ENCODE assay signal across 19 mouse cellular contexts in genomic region chr4:75264219-75264618, GRCm38 (mm10). TPM values are rescaled to one million over a fixed set of nuclear protein-coding genes. Genes with fewer than 3 reads are reported as not detected.
A peak's percentile ranks its signal among the peaks of the same experiment; 100 is the strongest.
DNase-seq lines count a peak whose midpoint lies in the region; ATAC-seq and TF ChIP-seq lines count a peak whose summit lies in the region.
"Had no signal": no experiment of that assay in that cellular context is flagged by ENCODE, and none has a peak within 500 bp of the region (broad histone marks: within the 10 kb centered on the region; RNA-seq: fewer than 3 reads in every experiment).

No protein-coding gene starts in this region.

- H3K27ac ChIP-seq in MEL (ENCODE audit: control insufficient read depth, low read depth, low read length), result no peak overlapping the region
- H3K27ac ChIP-seq in heart, embryonic 10.5 days, result no peak overlapping the region
- H3K27ac ChIP-seq in forebrain, embryonic 12.5 days, result no peak overlapping the region
- H3K27ac ChIP-seq: embryonic facial prominence, embryonic 10.5 days; embryonic facial prominence, embryonic 12.5 days; forebrain, embryonic 15.5 days had no signal

- no peaks in the 10 kb centered on the region for H3K79me2 ChIP-seq in MEL (ENCODE audit: control insufficient read depth, insufficient read depth, low read length, poor library complexity)

- H3K4me3 ChIP-seq in MEL (ENCODE audit: control insufficient read depth in 1 of 2, insufficient read depth in 1 of 2, low read depth in 2 of 2, low read length in 2 of 2), result no peak overlapping the region
- no peak overlapping the region for H3K4me3 ChIP-seq in heart, embryonic 10.5 days
- H3K4me3 ChIP-seq in forebrain, embryonic 12.5 days (replicated peaks), result no peak overlapping the region
- H3K4me3 ChIP-seq: embryonic facial prominence, embryonic 10.5 days; embryonic facial prominence, embryonic 12.5 days; forebrain, embryonic 15.5 days had no signal

- no peak for TF ChIP-seq POLR2A in MEL (IDR thresholded peaks at IDR 0.05; ENCODE audit: control insufficient read depth in 1 of 2, insufficient read depth in 1 of 2, low read depth in 1 of 2, low read length in 2 of 2, poor library complexity in 1 of 2)

- TF ChIP-seq CTCF in MEL (IDR thresholded peaks at IDR 0.05 in 2 of 3, conservative IDR thresholded peaks at IDR 0.05 in 1 of 3; ENCODE audit: control insufficient read depth in 1 of 3, insufficient read depth in 1 of 3, low read depth in 2 of 3, low read length in 3 of 3, poor library complexity in 1 of 3, severe bottlenecking in 1 of 3), result no peak

- 85% methylated on average over 2 of the region's 2 CpGs for WGBS in heart, embryonic 10.5 days
- 90% methylated on average over 2 of the region's 2 CpGs for WGBS in forebrain, embryonic 12.5 days

- TF ChIP-seq RAD21 in MEL (IDR thresholded peaks at IDR 0.05; ENCODE audit: low read depth, low read length), result no peak

- ATAC-seq in granulocyte monocyte progenitor cell, adult 5-6 weeks (replicated peaks; ENCODE audit: poor library complexity, severe bottlenecking), result peak; percentile 68
- peak; percentile 23; the same call in 1 of the 2 replicates for ATAC-seq in megakaryocyte progenitor cell, adult 5-6 weeks (replicated peaks; ENCODE audit: poor library complexity)
- no peak for ATAC-seq in forebrain, embryonic 12.5 days (ENCODE audit: low FRiP score)
- ATAC-seq: activated CD4-positive, CD25-positive, alpha-beta regulatory T cell, adult 4 months; CD4-positive, CD25-positive, alpha-beta regulatory T cell, adult 4 months; Patski had no signal

- no peaks in the 10 kb centered on the region for H3K27me3 ChIP-seq in MEL (ENCODE audit: control insufficient read depth in 1 of 2, insufficient read depth in 2 of 2, low read length in 2 of 2)
- no peaks in the 10 kb centered on the region for H3K27me3 ChIP-seq in heart, embryonic 10.5 days (ENCODE audit: insufficient read depth, poor library complexity, severe bottlenecking)
- no peaks in the 10 kb centered on the region for H3K27me3 ChIP-seq in forebrain, embryonic 12.5 days
- H3K27me3 ChIP-seq: CH12.LX; embryonic facial prominence, embryonic 12.5 days; forebrain, embryonic 15.5 days had no signal

- H3K4me1 ChIP-seq in MEL (ENCODE audit: control insufficient read depth in 1 of 2, insufficient read depth in 2 of 2, low read length in 2 of 2), result peaks cover 6 to 14% of the 10 kb centered on the region in 2 experiments
- no peaks in the 10 kb centered on the region for H3K4me1 ChIP-seq in heart, embryonic 10.5 days
- H3K4me1 ChIP-seq in forebrain, embryonic 12.5 days, result no peaks in the 10 kb centered on the region
- H3K4me1 ChIP-seq: embryonic facial prominence, embryonic 10.5 days; embryonic facial prominence, embryonic 12.5 days had no signal

- TF ChIP-seq EP300 in MEL (IDR thresholded peaks at IDR 0.05; ENCODE audit: low read depth in 1 of 2, low read length in 2 of 2), result no peak

- peak; percentile 36 for DNase-seq in MEL (ENCODE audit: low read depth, low spot score)
- no peak for DNase-seq in heart, embryonic 10.5 days (ENCODE audit: low spot score)
- DNase-seq: adrenal gland, adult 8-10 months; adrenal gland, postnatal 14 days; adrenal gland, postnatal 36 days; B cell, adult 2 months; cerebellum, adult 9-10 months had no signal

- H3K4me2 ChIP-seq in forebrain, embryonic 12.5 days, result no peak overlapping the region
- H3K4me2 ChIP-seq: embryonic facial prominence, embryonic 12.5 days; forebrain, embryonic 15.5 days had no signal

- H3K36me3 ChIP-seq in MEL (ENCODE audit: control insufficient read depth in 1 of 2, insufficient read depth in 2 of 2, low read length in 2 of 2), result peaks cover 0 to 27% of the 10 kb centered on the region in 2 experiments; a peak in 2 of 4 replicates
- H3K36me3 ChIP-seq in heart, embryonic 10.5 days, result no peaks in the 10 kb centered on the region
- H3K36me3 ChIP-seq in forebrain, embryonic 12.5 days (replicated peaks), result no peaks in the 10 kb centered on the region
- H3K36me3 ChIP-seq: embryonic facial prominence, embryonic 10.5 days; embryonic facial prominence, embryonic 12.5 days; forebrain, embryonic 15.5 days; G1E had no signal

- no peak overlapping the region for H3K9ac ChIP-seq in MEL (ENCODE audit: control insufficient read depth, low read depth, low read length, poor library complexity, severe bottlenecking)
- no peak overlapping the region for H3K9ac ChIP-seq in forebrain, embryonic 12.5 days
- H3K9ac ChIP-seq: embryonic facial prominence, embryonic 12.5 days; forebrain, embryonic 15.5 days; forebrain, postnatal 0 days had no signal

- H3K9me3 ChIP-seq in MEL (replicated peaks; ENCODE audit: insufficient read depth, low read length), result no peaks in the 10 kb centered on the region
- no peaks in the 10 kb centered on the region for H3K9me3 ChIP-seq in heart, embryonic 10.5 days
- no peaks in the 10 kb centered on the region for H3K9me3 ChIP-seq in forebrain, embryonic 12.5 days
- H3K9me3 ChIP-seq: embryonic facial prominence, embryonic 10.5 days; embryonic facial prominence, embryonic 12.5 days; forebrain, embryonic 15.5 days; G1E had no signal

TF ChIP-seq in MEL, 35 proteins besides CTCF, POLR2A, EP300 and RAD21:
- TF ChIP-seq ZC3H11A (IDR thresholded peaks at IDR 0.05; ENCODE audit: low read depth, low read length), result no peak
- no peak for TF ChIP-seq POLR2AphosphoS5 (IDR thresholded peaks at IDR 0.05; ENCODE audit: borderline replicate concordance, low read depth, low read length)
- no peak for TF ChIP-seq MYC (IDR thresholded peaks at IDR 0.05; ENCODE audit: low read depth, low read length)
- TF ChIP-seq SMC3 (IDR thresholded peaks at IDR 0.05; ENCODE audit: low read depth, low read length), result no peak
- TF ChIP-seq GATA1 (IDR thresholded peaks at IDR 0.05; ENCODE audit: low read depth, low read length), result no peak
- TF ChIP-seq JUND (IDR thresholded peaks at IDR 0.05; ENCODE audit: low read depth, low read length), result no peak
- TF ChIP-seq TBP (IDR thresholded peaks at IDR 0.05; ENCODE audit: low read depth, low read length), result no peak
- TF ChIP-seq ETS1 (IDR thresholded peaks at IDR 0.05; ENCODE audit: low read depth, low read length), result no peak
- TF ChIP-seq MAX (IDR thresholded peaks at IDR 0.05; ENCODE audit: low read length), result no peak
- no peak for TF ChIP-seq MEF2A (IDR thresholded peaks at IDR 0.05; ENCODE audit: extremely low read depth, insufficient replicate concordance, low read depth, low read length, poor library complexity, severe bottlenecking)
- no peak for TF ChIP-seq CHD2 (IDR thresholded peaks at IDR 0.05; ENCODE audit: low read length)
- no peak for TF ChIP-seq TAL1 (IDR thresholded peaks at IDR 0.05; ENCODE audit: low read length)
- no peak for TF ChIP-seq POLR2AphosphoS2 (IDR thresholded peaks at IDR 0.05; ENCODE audit: low read length)
- no peak for TF ChIP-seq MYB (IDR thresholded peaks at IDR 0.05; ENCODE audit: low read depth, low read length)
- TF ChIP-seq ZNF384 (IDR thresholded peaks at IDR 0.05; ENCODE audit: low read depth, low read length), result no peak
- TF ChIP-seq MAZ (IDR thresholded peaks at IDR 0.05; ENCODE audit: low read depth, low read length), result no peak
- TF ChIP-seq KAT2A (conservative IDR thresholded peaks at IDR 0.05; ENCODE audit: low read depth, low read length), result no peak
TF ChIP-seq in MEL: peak in this region for 0.

RNA-seq across cellular contexts. Expression of gene Dmac1, which starts 13.9 kb away (rescaled TPM):
- 107 TPM in 2 replicates for total RNA-seq in MEL (2012; rRNA removed)
- 100 to 1,000 TPM; 110 to 204 TPM for polyA plus RNA-seq in MEL (2012; ENCODE audit: insufficient read depth in 1 of 2, insufficient read length in 2 of 2, low read depth in 1 of 2, low replicate concordance in 2 of 2, missing spikeins in 1 of 2)
- total RNA-seq in granulocyte monocyte progenitor cell, adult 5-6 weeks (2014; fragmentation: Nextera tagmentation), result 113 and 147 TPM in 2 replicates
- 73.2 and 82.7 TPM in 2 replicates for total RNA-seq in granulocyte monocyte progenitor cell, adult 5-6 weeks (2017)
- total RNA-seq in megakaryocyte progenitor cell, adult 5-6 weeks (2015), result 102 and 112 TPM in 2 replicates
- 76.3 and 91.6 TPM in 2 replicates for total RNA-seq in megakaryocyte progenitor cell, adult 5-6 weeks (2017)
- polyA plus RNA-seq in heart, embryonic 10.5 days (2016; fragmentation: Nextera tagmentation; extraction: Ambion mirVana), result 85.4 and 91.6 TPM in 2 replicates
- 114 and 118 TPM in 2 replicates for polyA plus RNA-seq in forebrain, embryonic 12.5 days (2016; fragmentation: Nextera tagmentation; extraction: Ambion mirVana)
